9 mouse cellular contexts compared by ENCODE assay signal in the genomic region with DNA sequence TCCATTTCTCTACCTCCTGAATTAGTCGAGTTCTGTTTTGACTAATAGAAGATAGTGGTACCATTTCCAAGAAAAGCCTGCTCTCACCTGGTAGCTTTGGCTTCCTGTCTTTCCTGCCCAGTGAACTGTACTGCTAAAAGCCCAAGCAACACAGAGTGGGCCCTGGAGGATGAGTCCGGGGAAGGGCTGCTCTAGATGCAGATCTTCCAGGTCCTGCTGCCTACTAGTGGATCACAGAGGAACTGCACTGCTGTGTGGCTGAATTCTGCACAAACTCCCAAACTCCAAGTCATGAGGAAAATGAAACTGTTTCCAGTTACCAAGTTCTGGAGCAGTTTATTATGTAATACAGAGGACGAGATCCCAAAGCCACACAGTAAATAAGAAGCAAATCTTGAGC.
DNase-seq lines count a peak whose midpoint lies in the region; ATAC-seq and TF ChIP-seq lines count a peak whose summit lies in the region.
"Had no signal": no experiment of that assay in that cellular context is flagged by ENCODE, and none has a peak within 500 bp of the region (broad histone marks: within the 10 kb centered on the region; RNA-seq: fewer than 3 reads in every experiment).

No protein-coding gene starts in this region.

- no peak overlapping the region for H3K9ac ChIP-seq in intestine, postnatal 0 days (ENCODE audit: low read depth, low read length)
- H3K9ac ChIP-seq in intestine, embryonic 16.5 days (ENCODE audit: low read depth, low read length): no peak overlapping the region
- no peak overlapping the region for H3K9ac ChIP-seq in ES-E14 (ENCODE audit: insufficient read depth, low read depth, low read length, poor library complexity, severe bottlenecking)
- no peak overlapping the region for H3K9ac ChIP-seq in neural tube, embryonic 13.5 days
- H3K9ac ChIP-seq: liver, embryonic 15.5 days had no signal

- H3K4me3 ChIP-seq in intestine, postnatal 0 days (ENCODE audit: low read depth, low read length): no peak overlapping the region
- H3K4me3 ChIP-seq in intestine, embryonic 16.5 days (ENCODE audit: low read length): no peak overlapping the region
- H3K4me3 ChIP-seq in ES-E14 (ENCODE audit: insufficient read depth in 1 of 2, low read depth in 1 of 2, low read length in 2 of 2, poor library complexity in 1 of 2, severe bottlenecking in 1 of 2): no peak overlapping the region
- no peak overlapping the region for H3K4me3 ChIP-seq in neural tube, embryonic 13.5 days
- H3K4me3 ChIP-seq: liver, embryonic 15.5 days had no signal

- WGBS in intestine, postnatal 0 days: 33% methylated on average over 3 of the region's 3 CpGs
- 39% methylated on average over 3 of the region's 3 CpGs for WGBS in intestine, embryonic 16.5 days
- 42% methylated on average over 3 of the region's 3 CpGs for WGBS in neural tube, embryonic 13.5 days

- H3K4me2 ChIP-seq in intestine, postnatal 0 days (replicated peaks; ENCODE audit: low read depth): no peak overlapping the region
- no peak overlapping the region for H3K4me2 ChIP-seq in intestine, embryonic 16.5 days (ENCODE audit: low read depth, low read length)
- no peak overlapping the region for H3K4me2 ChIP-seq in neural tube, embryonic 13.5 days
- H3K4me2 ChIP-seq: liver, embryonic 15.5 days had no signal

- H3K36me3 ChIP-seq in intestine, postnatal 0 days (ENCODE audit: control insufficient read depth, insufficient read depth): no peaks in the 10 kb centered on the region
- H3K36me3 ChIP-seq in intestine, embryonic 16.5 days (ENCODE audit: control insufficient read depth, insufficient read depth, low read length): no peaks in the 10 kb centered on the region
- peaks cover 2% of the 10 kb centered on the region; the same call in 1 of the 2 replicates for H3K36me3 ChIP-seq in ES-E14 (ENCODE audit: control insufficient read depth, insufficient read depth, low read length, poor library complexity, severe bottlenecking)
- H3K36me3 ChIP-seq in neural tube, embryonic 13.5 days: no peaks in the 10 kb centered on the region
- H3K36me3 ChIP-seq: liver, embryonic 15.5 days had no signal

- no peak overlapping the region for H3K27ac ChIP-seq in intestine, postnatal 0 days (ENCODE audit: low read depth, low read length)
- H3K27ac ChIP-seq in intestine, embryonic 16.5 days (ENCODE audit: low read length): no peak overlapping the region
- no peak overlapping the region for H3K27ac ChIP-seq in ES-E14 (ENCODE audit: insufficient read depth, low read depth, low read length, poor library complexity, severe bottlenecking)
- peak overlapping the region; percentile 43 for H3K27ac ChIP-seq in neural tube, embryonic 13.5 days (replicated peaks)
- H3K27ac ChIP-seq: liver, embryonic 15.5 days had no signal

- peak; percentile 30 for DNase-seq in ES-E14 (ENCODE audit: low read depth, low spot score)
- peak; percentile 71 to 81 for DNase-seq in cerebellum, postnatal 14 days
- DNase-seq in heart, adult 9 months (ENCODE audit: low spot score in 2 of 2): peak; percentile 62 to 74
- DNase-seq in left cerebral cortex, adult 18-20 months (ENCODE audit: low spot score in 2 of 2): peak; percentile 32 to 50
- DNase-seq in urinary bladder, postnatal 36 days (ENCODE audit: low spot score in 2 of 2): peak; percentile 46 to 48

- ATAC-seq in intestine, postnatal 0 days: no peak
- no peak for ATAC-seq in intestine, embryonic 16.5 days
- no peak for ATAC-seq in neural tube, embryonic 13.5 days (ENCODE audit: low read depth)

- peak; percentile 86 for TF ChIP-seq CTCF in intestine, postnatal 0 days (IDR thresholded peaks at IDR 0.05; ENCODE audit: low read depth)

- H3K9me3 ChIP-seq in intestine, postnatal 0 days (ENCODE audit: control insufficient read depth): no peaks in the 10 kb centered on the region
- H3K9me3 ChIP-seq in intestine, embryonic 16.5 days (ENCODE audit: control insufficient read depth, low read length): no peaks in the 10 kb centered on the region
- H3K9me3 ChIP-seq in ES-E14 (ENCODE audit: control insufficient read depth, insufficient read depth, low read depth, low read length): no peaks in the 10 kb centered on the region
- no peaks in the 10 kb centered on the region for H3K9me3 ChIP-seq in neural tube, embryonic 13.5 days
- H3K9me3 ChIP-seq: liver, embryonic 15.5 days had no signal

- no peaks in the 10 kb centered on the region for H3K27me3 ChIP-seq in intestine, postnatal 0 days (replicated peaks; ENCODE audit: control insufficient read depth, insufficient read depth, low read length)
- no peaks in the 10 kb centered on the region for H3K27me3 ChIP-seq in intestine, embryonic 16.5 days (replicated peaks; ENCODE audit: control insufficient read depth, insufficient read depth, low read length)
- H3K27me3 ChIP-seq in neural tube, embryonic 13.5 days: no peaks in the 10 kb centered on the region
- H3K27me3 ChIP-seq: liver, embryonic 15.5 days had no signal

- in situ Hi-C loops in ES-E14 (cut with MboI; ENCODE audit: low sequenced_read_pairs in 2 of 2, unreplicated experiment in 2 of 2): no loop called here

- no peaks in the 10 kb centered on the region for H3K4me1 ChIP-seq in intestine, postnatal 0 days (replicated peaks; ENCODE audit: control insufficient read depth, insufficient read depth, low read length)
- H3K4me1 ChIP-seq in intestine, embryonic 16.5 days (ENCODE audit: control insufficient read depth, insufficient read depth, low read length): no peaks in the 10 kb centered on the region
- no peaks in the 10 kb centered on the region for H3K4me1 ChIP-seq in ES-E14 (ENCODE audit: control insufficient read depth in 2 of 2, insufficient read depth in 2 of 2, low read length in 2 of 2, poor library complexity in 1 of 2)
- peaks cover 55% of the 10 kb centered on the region for H3K4me1 ChIP-seq in neural tube, embryonic 13.5 days (replicated peaks)
- H3K4me1 ChIP-seq: liver, embryonic 15.5 days had no signal

TF ChIP-seq in ES-E14, 5 proteins besides CTCF, POLR2A, EP300 and RAD21:
- TF ChIP-seq ZNF384 (IDR thresholded peaks at IDR 0.05; ENCODE audit: low read depth, low read length) (no peak), HCFC1 (IDR thresholded peaks at IDR 0.05; ENCODE audit: borderline replicate concordance, insufficient read depth, low read length) (no peak), ZC3H11A (IDR thresholded peaks at IDR 0.05; ENCODE audit: borderline replicate concordance, low read depth, low read length) (no peak), MAFK (IDR thresholded peaks at IDR 0.05; ENCODE audit: insufficient read depth, low read depth, low read length) (no peak), CHD2 (IDR thresholded peaks at IDR 0.05; ENCODE audit: low read depth, low read length) (no peak)
